Mouse (Mus musculus): ENCODE data around the gene Slc25a3.

The Slc25a3 gene

DNA sequence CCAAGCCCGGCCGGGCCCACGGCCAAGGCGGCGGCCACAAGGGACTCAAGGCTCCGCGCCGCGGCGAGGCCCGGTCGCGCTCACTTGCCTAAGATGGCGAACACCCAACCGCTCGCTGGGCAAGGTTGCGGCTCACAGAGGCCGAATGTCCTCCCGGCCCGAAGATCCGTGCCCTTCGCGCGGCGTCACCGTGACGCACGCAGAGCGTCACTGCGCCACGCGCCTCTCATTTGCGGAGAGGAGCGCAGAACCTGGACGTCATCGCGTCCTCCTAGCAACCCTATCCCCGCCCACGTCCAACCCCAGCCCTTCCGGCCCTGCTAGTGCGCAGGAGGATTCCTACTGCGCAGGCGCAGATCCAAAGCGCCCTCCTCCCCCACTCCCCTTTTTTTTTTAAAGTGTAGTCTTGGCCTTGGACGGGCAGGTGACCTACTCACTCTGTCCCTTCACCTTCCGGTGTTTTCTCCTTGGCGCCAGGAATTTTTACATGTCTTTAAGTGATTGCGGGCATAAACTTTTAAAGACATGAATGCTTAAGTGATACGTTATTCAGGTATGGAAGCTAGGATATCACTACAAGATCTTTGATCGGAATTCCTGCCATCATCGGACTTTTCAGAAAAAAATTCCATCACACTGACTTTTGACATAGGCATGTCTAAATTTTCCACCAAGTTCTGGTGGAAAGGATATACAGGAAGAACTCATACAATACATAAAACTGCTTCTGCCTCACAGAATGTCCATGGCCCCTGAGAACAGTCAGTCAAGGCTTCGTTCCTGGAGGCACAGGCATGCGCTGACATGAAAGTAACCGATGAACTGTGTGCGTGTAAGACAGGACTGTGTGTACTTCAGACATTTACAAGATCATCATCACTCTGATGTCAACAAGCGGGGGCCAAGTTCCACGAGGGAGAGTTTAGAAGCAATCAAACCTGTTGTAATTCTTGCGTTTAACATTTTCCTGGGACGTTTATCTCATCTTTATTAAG is at the start of gene Slc25a3:
Gene Slc25a3 (minus strand): TSS at position 232 of the 995 bp plus-strand sequence.
- peak; percentile 89 for DNase-seq (ENCODE audit: low spot score)

DNA sequence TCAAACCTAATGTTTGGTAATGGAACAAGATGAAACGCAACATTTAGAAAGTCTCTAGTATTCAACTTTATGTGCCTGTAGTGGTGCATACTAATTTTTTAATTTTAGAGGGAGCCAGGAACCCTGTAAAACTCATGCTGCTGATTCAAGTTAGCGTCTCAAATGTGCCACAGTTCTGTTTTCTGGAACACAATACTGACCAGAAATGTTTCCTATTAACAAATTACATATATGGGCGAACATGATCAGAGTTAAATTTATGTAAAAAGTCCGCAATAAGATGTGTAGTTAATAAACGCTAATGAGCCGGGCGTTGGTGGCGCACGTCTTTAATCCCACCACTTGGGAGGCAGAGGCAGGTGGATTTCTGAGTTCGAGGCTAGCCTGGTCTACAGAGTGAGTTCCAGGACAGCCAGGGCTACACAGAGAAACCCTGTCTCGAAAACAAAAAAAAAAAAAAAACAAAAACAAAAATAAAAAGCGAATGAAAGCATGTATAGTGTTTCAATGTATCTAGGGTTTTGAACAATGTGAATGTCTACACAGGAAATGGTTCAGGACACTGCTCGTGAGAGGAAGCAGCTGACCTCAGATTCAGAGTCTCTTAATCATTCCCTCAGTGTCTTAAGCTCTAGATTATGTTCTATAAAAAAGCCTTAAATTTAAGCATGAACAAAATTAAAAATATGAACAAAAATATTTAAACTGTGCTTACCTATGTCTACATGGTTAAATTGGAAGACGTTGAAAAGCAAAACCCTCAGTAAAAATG is 48.7 kb upstream of the Slc25a3 start:
- DNase-seq (ENCODE audit: low spot score) = no peak

- DNase-seq (ENCODE audit: low spot score) = peak; percentile 91
Measured at GRCm38 (mm10) chr10:91171455-91172328, 47.8 kb upstream of the Slc25a3 start.

GRCm38 (mm10) chr10:91171041-91171440 is 47.2 kb upstream of the Slc25a3 start:
- no peak for DNase-seq (ENCODE audit: low spot score)

DNA sequence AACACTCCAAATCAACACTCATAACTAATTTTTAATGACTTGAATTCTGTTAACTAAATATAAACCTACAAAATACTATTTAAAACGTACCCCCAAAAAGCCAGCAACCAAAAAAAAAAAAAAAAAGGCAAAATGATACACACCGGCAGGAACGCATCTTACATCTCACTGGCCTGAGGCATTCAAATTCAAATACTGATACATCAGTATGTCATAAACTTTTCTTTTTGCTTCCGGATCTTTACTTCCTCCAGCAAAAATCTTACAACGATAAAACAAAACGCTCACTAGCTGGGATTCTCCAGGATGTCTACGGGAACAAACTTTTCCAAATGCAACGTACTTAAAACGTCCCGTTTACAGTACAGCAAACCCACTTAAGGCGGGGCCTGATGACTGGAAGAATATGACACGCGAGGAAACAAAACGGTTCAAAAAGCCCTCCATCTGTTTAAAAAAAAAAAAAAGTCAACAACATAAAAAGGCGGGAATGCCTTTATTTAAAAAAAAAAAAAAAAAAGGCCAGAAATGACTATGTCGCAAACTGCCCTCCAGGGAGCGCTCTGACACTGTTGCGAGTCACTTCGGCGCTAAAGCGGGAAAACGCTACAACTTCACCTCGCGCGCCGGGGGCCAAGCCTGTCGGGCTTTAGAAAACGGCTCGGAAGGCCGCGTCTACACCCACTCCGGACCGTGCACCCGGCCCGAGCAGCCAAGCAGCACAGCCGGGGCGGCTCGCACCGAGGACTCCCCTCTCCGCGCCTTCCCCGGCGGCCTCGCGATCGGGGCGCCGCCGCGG is 46.5 kb upstream of the Slc25a3 start:
- DNase-seq (ENCODE audit: low spot score) = peak; percentile 72

DNA sequence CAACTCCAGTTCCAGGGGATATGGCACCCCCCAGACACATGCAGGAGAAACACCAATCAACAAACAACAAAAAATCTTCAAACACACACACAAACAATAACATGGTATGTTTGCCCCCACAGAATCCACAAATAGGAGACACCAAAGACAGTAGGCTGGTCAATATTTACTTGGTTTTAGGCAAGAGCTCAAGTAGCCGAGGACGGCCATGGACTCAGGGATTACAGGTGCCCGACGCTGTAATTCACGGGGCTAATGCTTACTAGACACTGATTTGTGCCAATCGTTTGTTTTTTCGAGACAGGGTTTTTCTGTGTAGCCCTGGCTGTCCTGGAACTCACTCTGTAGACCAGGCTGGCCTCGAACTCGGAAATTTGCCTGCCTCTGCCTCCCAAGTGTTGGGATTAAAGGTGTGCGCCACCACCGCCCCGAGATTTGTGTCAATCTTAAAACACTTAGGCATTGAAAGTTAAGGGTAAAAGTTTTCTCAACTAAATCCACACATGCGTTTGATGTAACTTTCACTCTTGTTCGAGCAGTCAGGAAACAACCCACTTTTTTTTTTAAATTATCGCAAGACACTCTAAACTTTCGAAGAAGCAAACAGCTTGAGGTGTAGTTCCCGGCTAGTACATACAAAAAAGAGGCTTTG is 45.7 kb upstream of the Slc25a3 start:
- no peak for DNase-seq (ENCODE audit: low spot score)

GRCm38 (mm10) chr10:91167352-91167751 is 43.5 kb upstream of the Slc25a3 start:
- no peak for DNase-seq (ENCODE audit: low spot score)

DNA sequence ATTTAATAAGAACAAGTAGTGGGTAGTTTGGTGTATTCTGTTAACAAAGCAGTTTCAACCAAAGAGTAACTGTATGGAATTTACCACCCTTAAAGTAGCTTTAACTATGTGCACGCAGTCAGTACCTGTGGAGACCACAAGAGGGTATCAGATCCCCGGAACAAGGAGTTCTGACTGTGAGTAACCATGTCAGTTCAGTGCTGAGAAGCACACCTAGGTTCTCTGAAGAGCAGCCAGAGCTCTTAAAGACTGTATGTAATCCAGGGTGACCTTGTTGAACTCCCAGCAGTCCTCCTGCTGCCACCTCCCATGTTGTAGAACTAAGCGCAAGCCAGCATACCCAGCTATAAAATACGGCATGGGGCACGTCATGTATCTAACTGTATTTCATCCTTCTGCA is 43.0 kb upstream of the Slc25a3 start:
- no peak for DNase-seq (ENCODE audit: low spot score)

DNA sequence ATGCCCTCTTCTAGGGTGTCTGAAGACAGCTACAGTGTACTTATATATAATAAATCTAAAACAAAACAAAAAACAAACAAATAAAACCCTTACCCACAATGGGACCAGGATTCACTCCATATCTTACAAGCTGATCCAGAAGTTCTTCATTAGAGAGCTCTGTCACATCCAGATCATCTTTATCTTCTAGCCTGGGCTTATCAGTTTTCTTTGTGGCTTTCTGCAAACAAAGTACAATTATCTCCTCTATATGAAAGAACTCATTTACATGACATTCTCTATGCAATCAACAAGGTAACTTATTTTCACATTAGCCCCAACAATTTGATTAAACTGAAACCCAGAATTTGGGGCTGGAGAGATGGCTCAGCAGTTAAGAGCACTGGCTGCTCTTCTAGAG is 42.0 kb upstream of the Slc25a3 start:
- no peak for DNase-seq (ENCODE audit: low spot score)

DNA sequence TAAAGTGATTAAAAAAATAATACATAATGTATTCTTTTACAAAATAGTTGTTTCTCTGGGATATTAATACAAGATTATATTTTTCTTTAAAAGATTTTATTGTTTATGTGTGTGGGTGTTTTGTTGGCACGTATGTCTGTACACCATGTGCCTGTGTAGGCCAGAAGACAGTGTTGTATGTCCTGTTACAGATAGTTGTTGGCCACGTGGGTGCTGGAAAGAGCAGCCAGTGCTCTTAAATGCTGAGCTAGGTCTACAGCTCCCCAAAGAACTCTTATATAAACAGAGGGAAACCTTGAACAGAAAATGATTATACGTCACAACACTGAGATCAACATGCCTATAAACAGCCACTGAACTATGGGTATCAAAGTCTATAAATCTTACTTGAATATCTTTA is 40.6 kb upstream of the Slc25a3 start:
- no peak for DNase-seq (ENCODE audit: low spot score)

GRCm38 (mm10) chr10:91162511-91163163 is 38.8 kb upstream of the Slc25a3 start:
- DNase-seq (ENCODE audit: low spot score) = no peak

DNA sequence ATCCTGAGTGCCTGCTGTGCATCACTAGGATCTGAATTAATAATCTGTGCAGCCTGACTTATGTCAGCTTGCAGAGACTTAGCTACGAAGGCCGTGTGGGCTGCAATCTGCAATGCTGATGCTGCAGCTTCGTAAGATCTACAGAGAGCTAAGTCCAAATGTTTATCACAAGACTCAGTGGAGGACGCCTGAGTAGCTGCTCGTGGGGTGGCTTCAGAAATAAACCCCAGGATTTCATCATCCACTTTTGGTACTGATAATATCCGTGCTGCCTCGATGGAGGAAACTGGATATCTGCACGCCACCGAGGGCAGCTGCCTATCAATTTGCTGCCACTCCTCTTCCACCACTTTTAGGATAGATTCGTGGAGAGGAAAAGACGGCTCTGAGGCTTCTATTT is 38.2 kb upstream of the Slc25a3 start:
- no peak for DNase-seq (ENCODE audit: low spot score)

DNA sequence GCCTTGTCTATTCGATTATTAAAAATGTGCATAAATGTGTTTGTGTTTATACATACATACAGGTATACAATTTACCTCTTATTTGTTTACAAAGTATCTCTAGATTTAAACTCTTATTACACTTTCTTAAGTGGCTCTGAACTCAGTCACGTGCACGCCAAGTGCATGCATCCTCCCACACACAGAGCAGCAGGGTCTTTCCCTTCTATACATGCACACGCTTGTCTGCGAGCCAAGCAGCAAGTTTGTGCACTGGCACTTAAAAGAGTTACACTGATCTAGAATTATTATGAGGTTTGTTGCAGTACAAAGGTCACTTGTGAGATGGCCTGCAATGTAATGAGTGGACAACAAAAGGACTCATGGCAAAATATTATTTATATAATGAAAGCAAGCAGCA is 37.1 kb upstream of the Slc25a3 start:
- DNase-seq (ENCODE audit: low spot score) = no peak

DNA sequence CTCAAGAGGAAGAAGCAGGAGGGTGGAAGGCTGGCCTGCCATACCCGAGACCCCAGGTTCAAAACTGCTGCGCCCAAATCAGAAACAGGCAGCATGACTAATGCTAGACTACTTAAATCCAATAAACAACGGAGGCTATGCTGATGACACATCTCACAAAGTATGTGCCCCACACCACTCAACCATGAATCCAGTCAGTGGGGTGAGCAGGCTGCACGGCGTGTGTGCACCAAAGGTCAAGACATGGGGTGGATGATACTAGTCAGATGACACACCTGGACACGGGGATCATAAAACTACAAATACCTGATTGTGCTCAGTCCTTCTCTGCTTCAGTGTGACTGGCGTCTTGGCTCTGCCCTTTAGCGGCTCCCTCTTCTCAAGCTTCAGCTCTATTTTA is 34.6 kb upstream of the Slc25a3 start:
- no peak for DNase-seq (ENCODE audit: low spot score)

- no peak for DNase-seq (ENCODE audit: low spot score)
Measured at GRCm38 (mm10) chr10:91156338-91156737, 32.5 kb upstream of the Slc25a3 start.

GRCm38 (mm10) chr10:91153894-91154503 is 30.1 kb upstream of the Slc25a3 start:
- DNase-seq (ENCODE audit: low spot score) = no peak

GRCm38 (mm10) chr10:91145413-91145812 is 21.6 kb upstream of the Slc25a3 start:
- DNase-seq (ENCODE audit: low spot score) = no peak

GRCm38 (mm10) chr10:91143313-91144230 is 19.7 kb upstream of the Slc25a3 start:
- no peak for DNase-seq (ENCODE audit: low spot score)
